Mouse (Mus musculus) brain, embryonic 14.5 days (tissue): Measurements from ENCODE around the gene Psmd4.

Source experiments
- CTCF ChIP-seq: fragments of 200-500 bp; IDR thresholded peaks from 2 replicates; pipeline ENCODE4 v1.5.1; 2012; ENCODE audit warnings: inconsistent platforms, mild to moderate bottlenecking, moderate library complexity, borderline replicate concordance; ENCODE audit not compliant: insufficient read depth, insufficient read length; ENCODE audit errors: extremely low read depth
- POLR2A ChIP-seq: fragments of 200-500 bp; IDR thresholded peaks from 2 replicates; pipeline ENCODE4 v1.6.1; 2012; ENCODE audit warnings: mild to moderate bottlenecking, inconsistent platforms, borderline replicate concordance; ENCODE audit not compliant: poor library complexity, insufficient read depth, insufficient read length, severe bottlenecking; ENCODE audit errors: extremely low read depth

GRCm38 (mm10) chr3:94984312-94984711 is 58.1 kb downstream of the Psmd4 start:
- TF ChIP-seq POLR2A (no peak), CTCF (no peak)
